In the genomic region with DNA sequence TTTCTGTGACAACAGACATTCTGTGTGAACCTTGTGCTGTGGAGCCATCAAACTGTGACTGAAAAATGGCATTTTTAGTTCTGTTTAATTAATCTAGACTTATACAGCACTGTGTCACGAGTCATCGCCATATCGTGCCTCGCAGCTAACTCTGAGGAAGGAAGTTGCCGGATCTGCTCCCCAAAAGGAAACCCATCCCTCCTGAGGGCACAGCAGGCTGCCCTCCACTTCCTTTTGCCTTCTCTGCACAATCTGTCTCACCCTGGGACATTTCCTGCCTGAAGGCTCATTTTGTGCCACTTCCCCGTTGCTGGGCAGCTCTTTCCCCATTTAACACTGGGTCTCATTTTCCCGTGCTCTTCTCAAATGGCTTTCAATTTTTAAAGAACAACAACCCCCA, we compare ENCODE assay signal across 8 mouse cellular contexts. TPM values are rescaled to one million over a fixed set of nuclear protein-coding genes. Genes with fewer than 3 reads are reported as not detected.
DNase-seq lines count a peak whose midpoint lies in the region; ATAC-seq lines count a peak whose summit lies in the region.

No protein-coding gene starts in this region.

- ATAC-seq in limb, embryonic 11.5 days (ENCODE audit: insufficient number of reproducible peaks, low FRiP score, low TSS enrichment, low read depth), result no peak
- peak; percentile 94 for ATAC-seq in monocyte, adult 5-6 weeks (replicated peaks; ENCODE audit: insufficient number of reproducible peaks, low FRiP score, low TSS enrichment, poor library complexity, severe bottlenecking)

- peaks cover 49% of the 10 kb centered on the region for H3K4me1 ChIP-seq in heart, embryonic 10.5 days
- H3K4me1 ChIP-seq in limb, embryonic 11.5 days (ENCODE audit: control insufficient read depth, insufficient read depth, low read length), result peaks cover 15% of the 10 kb centered on the region; the same call in 1 of the 2 replicates

- no peaks in the 10 kb centered on the region for H3K27me3 ChIP-seq in heart, embryonic 10.5 days (ENCODE audit: insufficient read depth, poor library complexity, severe bottlenecking)
- no peaks in the 10 kb centered on the region for H3K27me3 ChIP-seq in limb, embryonic 11.5 days (ENCODE audit: control insufficient read depth, insufficient read depth, low read length)

- no peak overlapping the region; the same call in 1 of the 2 replicates for H3K9ac ChIP-seq in limb, embryonic 11.5 days (ENCODE audit: low read length)

- no peak overlapping the region for H3K4me3 ChIP-seq in heart, embryonic 10.5 days
- no peak overlapping the region for H3K4me3 ChIP-seq in limb, embryonic 11.5 days (ENCODE audit: low read depth, low read length)

- H3K4me2 ChIP-seq in limb, embryonic 11.5 days (ENCODE audit: low read depth, severe bottlenecking), result no peak overlapping the region

- no peaks in the 10 kb centered on the region for H3K9me3 ChIP-seq in heart, embryonic 10.5 days
- H3K9me3 ChIP-seq in limb, embryonic 11.5 days (ENCODE audit: control insufficient read depth, low read length), result no peaks in the 10 kb centered on the region

- H3K36me3 ChIP-seq in heart, embryonic 10.5 days, result peaks cover 19% of the 10 kb centered on the region
- H3K36me3 ChIP-seq in limb, embryonic 11.5 days (ENCODE audit: control insufficient read depth, insufficient read depth, low read length), result peaks cover 7% of the 10 kb centered on the region

- H3K27ac ChIP-seq in heart, embryonic 10.5 days, result peak overlapping the region; percentile 72
- 0 out of 2 replicates have a peak overlapping the region, but pooled peaks have one; percentile 14 for H3K27ac ChIP-seq in limb, embryonic 11.5 days (replicated peaks; ENCODE audit: low read depth, low read length)

- peak; percentile 34 for DNase-seq in spleen, adult 12 weeks (ENCODE audit: low spot score)
- DNase-seq in spleen, postnatal 14 days (ENCODE audit: low spot score in 2 of 2), result no peak
- DNase-seq in heart, embryonic 10.5 days (ENCODE audit: low spot score), result no peak
- DNase-seq in limb, embryonic 11.5 days (ENCODE audit: low spot score), result no peak
- DNase-seq in urinary bladder, postnatal 4 days (ENCODE audit: low spot score in 2 of 2), result no peak
- DNase-seq in ovary, postnatal 36 days (ENCODE audit: low spot score), result no peak
- DNase-seq in embryo, embryonic 10 days (ENCODE audit: low spot score), result no peak

- WGBS in heart, embryonic 10.5 days, result 59% methylated on average over 7 of the region's 7 CpGs
- 54% methylated on average over 7 of the region's 7 CpGs for WGBS in limb, embryonic 11.5 days

RNA-seq across cellular contexts. Expression of gene Txnip, which starts 6.9 kb away (rescaled TPM):
- polyA plus RNA-seq in heart, embryonic 10.5 days (2016; fragmentation: Nextera tagmentation; extraction: Ambion mirVana), result 59.9 and 75.5 TPM in 2 replicates
- polyA plus RNA-seq in limb, embryonic 11.5 days (2014; fragmentation: Nextera tagmentation; extraction: Ambion mirVana), result 54.4 and 57.9 TPM in 2 replicates
- 575 to 636 TPM (median 578 TPM) in 3 replicates for total RNA-seq in monocyte, adult 5-6 weeks (2017)

RNA-seq across cellular contexts. Expression of gene Gm16253, which starts 12.2 kb away (rescaled TPM):
- polyA plus RNA-seq in heart, embryonic 10.5 days (2016; fragmentation: Nextera tagmentation; extraction: Ambion mirVana), result 0.88 and 2.8 TPM in 2 replicates
- polyA plus RNA-seq in limb, embryonic 11.5 days (2014; fragmentation: Nextera tagmentation; extraction: Ambion mirVana), result 0.69 and 1.0 TPM in 2 replicates
- not detected in 3 replicates for total RNA-seq in monocyte, adult 5-6 weeks (2017)

RNA-seq across cellular contexts. Expression of gene Polr3gl, which starts 29.3 kb away (rescaled TPM):
- polyA plus RNA-seq in heart, embryonic 10.5 days (2016; fragmentation: Nextera tagmentation; extraction: Ambion mirVana), result 37.1 and 37.2 TPM in 2 replicates
- polyA plus RNA-seq in limb, embryonic 11.5 days (2014; fragmentation: Nextera tagmentation; extraction: Ambion mirVana), result 18.8 and 22.8 TPM in 2 replicates
- total RNA-seq in monocyte, adult 5-6 weeks (2017), result 75.3 to 86.8 TPM (median 84.0 TPM) in 3 replicates

RNA-seq across cellular contexts. Expression of gene Ankrd34a, which starts 31.8 kb away (rescaled TPM):
- 6.8 and 10.4 TPM in 2 replicates for polyA plus RNA-seq in heart, embryonic 10.5 days (2016; fragmentation: Nextera tagmentation; extraction: Ambion mirVana)
- 1.5 and 1.7 TPM in 2 replicates for polyA plus RNA-seq in limb, embryonic 11.5 days (2014; fragmentation: Nextera tagmentation; extraction: Ambion mirVana)
- not detected in 3 replicates for total RNA-seq in monocyte, adult 5-6 weeks (2017)

RNA-seq across cellular contexts. Expression of gene Lix1l, which starts 36.3 kb away (rescaled TPM):
- polyA plus RNA-seq in heart, embryonic 10.5 days (2016; fragmentation: Nextera tagmentation; extraction: Ambion mirVana), result 4.7 and 4.8 TPM in 2 replicates
- 5.7 and 6.4 TPM in 2 replicates for polyA plus RNA-seq in limb, embryonic 11.5 days (2014; fragmentation: Nextera tagmentation; extraction: Ambion mirVana)
- total RNA-seq in monocyte, adult 5-6 weeks (2017), result 0.68 to 0.95 TPM in 2 of 3 replicates, not detected in the other
